Mouse (Mus musculus) testis, adult 2 months (tissue): Measurements from ENCODE around the gene 4930564D02Rik.

Experiments
- CTCF ChIP-seq: fragments of 200-500 bp; IDR thresholded peaks from 2 replicates; pipeline ENCODE4 v1.5.1; 2012; ENCODE audit warnings: low read depth, mild to moderate bottlenecking, inconsistent platforms, low read length, moderate library complexity; ENCODE audit not compliant: control insufficient read depth, insufficient read depth, insufficient replicate concordance
- POLR2A ChIP-seq: fragments of 200-500 bp; IDR thresholded peaks from 2 replicates; pipeline ENCODE4 v1.6.1; 2012; ENCODE audit warnings: low read depth, mild to moderate bottlenecking, inconsistent platforms, low read length, moderate library complexity; ENCODE audit not compliant: control insufficient read depth

GRCm38 (mm10) chr3:105087344-105087743, 20.7 kb downstream of the 4930564D02Rik start:
- TF ChIP-seq CTCF (no peak), POLR2A (no peak)
